Mouse (Mus musculus) heart, postnatal 0 days (tissue): ENCODE measurements around the gene Ubr7.

ENCODE experiments used
- CTCF ChIP-seq: IDR thresholded peaks from 2 replicates; pipeline ENCODE4 v1.5.1; 2016; ENCODE audit warnings: antibody characterized with exemption, control low read depth, low read depth
- EP300 ChIP-seq: IDR thresholded peaks from 2 replicates; pipeline ENCODE4 v1.6.1; 2016; ENCODE audit warnings: antibody characterized with exemption, low read depth

DNA sequence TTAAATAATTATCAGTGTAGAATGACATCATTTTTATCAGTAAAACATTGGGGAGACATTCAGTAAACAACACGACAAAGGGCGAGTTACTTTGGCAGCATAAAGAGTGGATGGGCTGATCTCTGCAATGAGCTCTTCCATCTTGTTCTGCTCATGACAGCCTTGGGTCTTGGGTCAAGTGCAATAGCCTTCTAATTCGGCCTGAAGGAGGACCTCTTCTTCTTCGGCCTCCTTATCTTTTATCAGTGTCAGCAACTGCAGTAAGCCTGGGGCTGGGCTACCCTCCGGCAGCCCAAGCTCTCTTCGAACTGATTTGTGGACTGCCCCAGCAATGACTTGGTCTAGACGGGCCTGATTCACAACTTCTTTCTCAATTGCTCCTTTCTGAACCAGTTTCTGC is 15.7 kb upstream of the Ubr7 start:
- TF ChIP-seq EP300: no peak
- TF ChIP-seq CTCF: no peak
